Mouse (Mus musculus) bone marrow, adult 2 months (tissue): Measurements from ENCODE around the gene Rarres1.

Source experiments
- CTCF ChIP-seq: fragments of 200-500 bp; IDR thresholded peaks from 2 replicates; pipeline ENCODE4 v1.5.1; 2011; ENCODE audit warnings: low read length, control low read depth; ENCODE audit not compliant: control insufficient read depth, insufficient read depth
- POLR2A ChIP-seq: fragments of 200-500 bp; IDR thresholded peaks from 2 replicates; pipeline ENCODE4 v1.6.1; 2011; ENCODE audit warnings: low read depth, mild to moderate bottlenecking, control low read depth, low read length, borderline replicate concordance; ENCODE audit not compliant: control insufficient read depth

- TF ChIP-seq POLR2A = no peak
- no peak for TF ChIP-seq CTCF
Measured at GRCm38 (mm10) chr3:67462015-67462414, 53.3 kb downstream of the Rarres1 start.
